Mouse (Mus musculus): ENCODE results near the gene Padi3.

Padi3 gene

GRCm38 (mm10) chr4:140815996-140816917, 5.8 kb upstream of the Padi3 start:
- DNase-seq: no peak

GRCm38 (mm10) chr4:140815496-140815895, 5.0 kb upstream of the Padi3 start:
- DNase-seq: no peak

- peak; percentile 38 for DNase-seq
Measured at GRCm38 (mm10) chr4:140814241-140815225, 4.1 kb upstream of the Padi3 start.

- DNase-seq: peak; percentile 48
Measured at GRCm38 (mm10) chr4:140813358-140814185, 3.1 kb upstream of the Padi3 start.

GRCm38 (mm10) chr4:140812609-140813008, 2.2 kb upstream of the Padi3 start:
- DNase-seq: peak; percentile 52

GRCm38 (mm10) chr4:140812191-140812590, 1.7 kb upstream of the Padi3 start:
- DNase-seq: no peak

GRCm38 (mm10) chr4:140809118-140809517, 1.3 kb downstream of the Padi3 start:
- no peak for DNase-seq

GRCm38 (mm10) chr4:140804601-140805000, 5.8 kb downstream of the Padi3 start:
- no peak for DNase-seq

- DNase-seq: no peak
Measured at GRCm38 (mm10) chr4:140801364-140801763, 9.1 kb downstream of the Padi3 start.

GRCm38 (mm10) chr4:140796786-140797185, 13.7 kb downstream of the Padi3 start:
- no peak for DNase-seq

- no peak for DNase-seq
Measured at GRCm38 (mm10) chr4:140794678-140795077, 15.8 kb downstream of the Padi3 start.

GRCm38 (mm10) chr4:140793795-140794194, 16.7 kb downstream of the Padi3 start:
- no peak for DNase-seq

GRCm38 (mm10) chr4:140792584-140792983, 17.9 kb downstream of the Padi3 start:
- no peak for DNase-seq

- no peak for DNase-seq
Measured at GRCm38 (mm10) chr4:140791071-140791470, 19.4 kb downstream of the Padi3 start.

GRCm38 (mm10) chr4:140789983-140790382, 20.5 kb downstream of the Padi3 start:
- no peak for DNase-seq

- peak; percentile 68 for DNase-seq
Measured at GRCm38 (mm10) chr4:140788983-140789382, 21.5 kb downstream of the Padi3 start.

GRCm38 (mm10) chr4:140788264-140788663, 22.2 kb downstream of the Padi3 start:
- no peak for DNase-seq

- peak; percentile 32 for DNase-seq
Measured at GRCm38 (mm10) chr4:140787414-140787813, 23.0 kb downstream of the Padi3 start.

GRCm38 (mm10) chr4:140785217-140785616, 25.2 kb downstream of the Padi3 start:
- DNase-seq: no peak

GRCm38 (mm10) chr4:140784292-140784945, 26.0 kb downstream of the Padi3 start:
- no peak for DNase-seq

GRCm38 (mm10) chr4:140782821-140783220, 27.6 kb downstream of the Padi3 start:
- DNase-seq: no peak

- DNase-seq: no peak
Measured at GRCm38 (mm10) chr4:140780507-140780906, 29.9 kb downstream of the Padi3 start.

Measured in retina, postnatal 1 day (tissue).